Mouse (Mus musculus): ENCODE results near the gene Fads2. TPM values are rescaled to one million over a fixed set of nuclear protein-coding genes. Genes with fewer than 3 reads are reported as not detected.

Gene Fads2
- polyA plus RNA-seq, 1 experiment from 2014 or later = 219 TPM

DNA sequence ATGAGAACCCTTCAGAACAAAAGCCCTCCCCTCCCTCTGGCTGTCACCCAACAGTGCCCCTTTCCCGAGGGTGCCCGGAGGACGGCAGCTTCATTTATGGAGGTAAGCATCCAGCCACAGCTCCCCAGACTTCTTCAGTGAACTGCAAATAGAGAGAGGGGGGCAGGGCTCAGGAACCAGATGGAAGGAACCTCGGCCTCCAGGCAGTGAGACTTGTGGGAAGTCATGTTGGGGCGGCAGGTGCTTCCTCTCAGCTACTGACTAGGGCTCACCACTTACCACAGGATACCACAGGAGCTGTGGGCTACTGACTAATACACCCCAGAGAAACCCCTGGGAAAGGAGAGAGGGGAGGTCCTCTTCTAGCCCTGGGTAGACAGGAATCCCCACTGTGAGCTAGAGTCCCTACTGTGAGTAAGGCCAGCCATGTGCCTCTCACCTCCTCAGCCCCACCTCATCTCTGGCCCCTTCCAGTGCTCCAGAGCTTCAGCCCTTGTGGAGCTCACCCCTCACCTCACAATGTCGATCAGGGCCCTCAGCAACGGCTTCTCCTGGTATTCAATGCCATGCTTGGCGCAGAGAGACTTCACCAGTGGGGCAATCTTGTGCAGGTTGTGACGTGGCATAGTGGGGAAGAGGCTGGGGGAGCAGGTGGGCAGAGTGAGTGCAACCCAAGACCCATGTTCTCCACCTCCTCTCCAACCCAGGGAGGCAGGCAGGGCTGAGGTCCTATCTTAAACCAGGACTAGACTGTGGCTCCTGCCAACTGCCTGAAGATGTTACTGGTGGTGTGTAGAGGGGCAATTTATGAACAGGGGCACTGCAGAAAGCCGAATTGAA lies 37.2 kb downstream of the Fads2 start:
- ChIA-PET CTCF (interaction anchor here (0.9 to 1.1 kb wide), 3 partner anchors 26 to 64 kb away, joined by 4 read pairs; no protein-coding TSS in a partner anchor), POLR2A (interaction anchor here (0.6 to 1.0 kb wide), 2 partner anchors 42 to 135 kb away, joined by 4 read pairs; no protein-coding TSS in a partner anchor)
- DNase-seq (ENCODE audit: low read depth, low spot score) = no peak
- no peaks in the 10 kb centered on the region for H3K27me3 ChIP-seq
- no peak for TF ChIP-seq CTCF (IDR thresholded peaks at IDR 0.05)
- ATAC-seq = peak; percentile 4
- in situ Hi-C loops (cut with MboI; ENCODE audit: low pct_unique_long_range_greater_than_20kb) = no loop called here

GRCm38 (mm10) chr19:10062862-10063261 lies 38.7 kb downstream of the Fads2 start:
- ChIA-PET POLR2A (no interaction called here), CTCF (interaction anchor here (0.7 kb wide), 1 partner anchor 13 kb away, joined by 3 read pairs; no protein-coding TSS in a partner anchor)
- no peak for DNase-seq (ENCODE audit: low read depth, low spot score)
- ATAC-seq = no peak
- no peak for TF ChIP-seq CTCF (IDR thresholded peaks at IDR 0.05)
- in situ Hi-C loops (cut with MboI; ENCODE audit: low pct_unique_long_range_greater_than_20kb) = no loop called here
- H3K27me3 ChIP-seq = no peaks in the 10 kb centered on the region

GRCm38 (mm10) chr19:10062292-10062691 lies 39.3 kb downstream of the Fads2 start:
- ATAC-seq = no peak
- ChIA-PET CTCF (no interaction called here), POLR2A (no interaction called here)
- no peaks in the 10 kb centered on the region for H3K27me3 ChIP-seq
- no peak for DNase-seq (ENCODE audit: low read depth, low spot score)
- TF ChIP-seq CTCF (IDR thresholded peaks at IDR 0.05) = no peak
- in situ Hi-C loops (cut with MboI; ENCODE audit: low pct_unique_long_range_greater_than_20kb) = no loop called here

DNA sequence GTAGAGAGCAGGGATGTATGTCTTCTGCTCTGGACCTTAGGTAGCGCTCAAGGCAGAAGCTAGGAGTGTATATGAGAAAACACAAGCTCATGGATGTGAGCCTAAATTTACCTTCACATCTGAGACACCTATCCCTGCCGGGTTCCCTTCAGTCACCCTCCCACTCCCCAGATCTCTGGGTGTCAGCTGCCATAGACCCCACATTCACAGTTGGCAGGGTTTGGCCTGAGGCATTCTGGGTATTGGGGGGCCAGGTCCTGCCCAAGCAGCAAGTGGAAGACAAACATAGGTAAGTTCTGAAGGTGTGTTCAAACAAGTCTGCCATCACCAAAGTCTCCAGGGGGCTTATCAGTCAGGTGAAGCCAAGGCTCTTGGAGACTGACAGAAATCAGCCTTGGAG lies 39.9 kb downstream of the Fads2 start:
- TF ChIP-seq CTCF (IDR thresholded peaks at IDR 0.05) = no peak
- CTCF ChIA-PET = interaction anchor here (1.0 to 4.1 kb wide), 7 partner anchors 9 to 137 kb away, joined by 3 to 17 read pairs (median 6); partner anchors contain the start of gene Fads3
- ATAC-seq (no peak), DNase-seq (ENCODE audit: low read depth, low spot score) (no peak)
- POLR2A ChIA-PET = no interaction called here
- H3K27me3 ChIP-seq = no peaks in the 10 kb centered on the region
- in situ Hi-C loops (cut with MboI; ENCODE audit: low pct_unique_long_range_greater_than_20kb) = no loop called here

DNA sequence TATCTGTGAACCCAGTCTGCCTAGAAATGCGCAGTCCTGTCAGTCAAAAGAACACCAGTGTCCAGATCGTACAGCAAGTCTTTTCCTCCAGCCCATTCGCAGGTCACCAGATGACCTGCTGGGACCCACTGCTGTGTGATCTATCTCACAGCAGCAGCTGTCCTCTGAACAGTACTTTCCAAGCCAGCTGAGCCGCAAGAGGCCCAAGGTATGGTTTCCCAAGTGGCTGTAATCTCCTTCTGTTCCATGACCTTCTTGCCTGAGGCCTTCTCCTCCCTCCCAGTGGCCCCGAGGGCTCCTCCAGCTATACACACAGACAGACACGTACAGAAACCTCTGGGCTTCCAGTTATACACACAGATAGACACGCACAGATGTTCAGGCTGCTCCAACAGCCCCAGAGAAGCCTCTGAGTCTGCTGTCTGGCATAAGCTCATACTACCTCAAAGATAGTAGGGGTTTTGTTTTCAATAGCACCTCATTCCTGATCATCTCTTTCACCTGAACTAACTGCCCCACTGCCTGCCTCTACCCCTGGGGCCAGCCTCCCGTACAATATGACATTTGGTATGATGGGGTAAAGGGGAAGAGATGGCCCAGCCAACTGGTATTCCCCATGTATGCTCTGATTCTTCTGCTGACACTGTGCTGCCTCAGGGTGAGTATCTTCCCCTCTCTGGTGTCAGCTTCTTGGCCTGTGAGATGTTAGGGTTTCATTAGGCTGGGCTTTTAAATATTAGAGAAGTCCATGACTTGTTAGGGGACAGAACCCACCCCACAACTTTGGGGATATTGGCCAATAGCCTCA lies 40.6 kb downstream of the Fads2 start:
- POLR2A ChIA-PET = no interaction called here
- no peaks in the 10 kb centered on the region for H3K27me3 ChIP-seq
- ATAC-seq = no peak
- no peak for TF ChIP-seq CTCF (IDR thresholded peaks at IDR 0.05)
- no peak for DNase-seq (ENCODE audit: low read depth, low spot score)
- CTCF ChIA-PET = interaction anchor here (0.9 to 4.8 kb wide), 14 partner anchors 8 to 137 kb away, joined by 3 to 28 read pairs (median 6); partner anchors contain the start of gene Fads3
- in situ Hi-C loops (cut with MboI; ENCODE audit: low pct_unique_long_range_greater_than_20kb) = no loop called here

DNA sequence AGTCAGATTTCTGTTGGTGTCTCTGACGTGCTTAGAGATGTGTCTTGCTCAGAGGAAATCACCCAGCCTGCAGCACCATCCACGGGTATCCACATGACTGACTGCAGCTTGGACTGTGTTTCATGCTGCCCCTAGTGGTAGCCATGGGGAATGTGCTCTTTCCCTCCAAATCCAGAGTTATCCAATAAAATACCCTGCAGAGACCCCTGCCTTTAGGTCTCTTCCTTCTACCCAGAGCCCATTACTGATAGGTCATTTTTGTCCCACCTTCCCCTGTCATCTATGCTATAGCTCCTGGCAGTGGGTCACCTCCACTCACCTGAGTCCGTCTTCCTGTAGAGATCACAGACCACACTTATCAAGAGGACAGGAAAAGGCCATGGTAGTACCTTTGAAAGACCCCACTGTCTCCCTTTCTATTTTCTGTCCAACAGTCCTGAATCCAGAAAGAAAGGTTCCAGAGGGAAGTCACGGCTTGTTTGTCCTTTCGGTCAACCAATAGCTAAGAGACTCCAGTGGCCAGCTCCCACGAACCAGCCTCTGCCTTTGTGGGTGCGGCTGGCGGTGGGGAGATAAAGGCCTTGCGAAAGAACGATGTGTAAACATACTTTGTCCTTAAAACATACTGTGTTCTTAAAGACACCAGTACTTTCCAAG lies 41.5 kb downstream of the Fads2 start:
- no peaks in the 10 kb centered on the region for H3K27me3 ChIP-seq
- ChIA-PET POLR2A (interaction anchor here (1.5 to 4.8 kb wide), 2 partner anchors 16 to 137 kb away, joined by 3 to 19 read pairs; no protein-coding TSS in a partner anchor), CTCF (interaction anchor here (0.9 to 4.8 kb wide), 16 partner anchors 9 to 138 kb away, joined by 3 to 28 read pairs (median 5); partner anchors contain the start of gene Fads3)
- TF ChIP-seq CTCF (IDR thresholded peaks at IDR 0.05) = peak; percentile 92
- in situ Hi-C loops (cut with MboI; ENCODE audit: low pct_unique_long_range_greater_than_20kb) = no loop called here
- no peak for DNase-seq (ENCODE audit: low read depth, low spot score)
- no peak for ATAC-seq

DNA sequence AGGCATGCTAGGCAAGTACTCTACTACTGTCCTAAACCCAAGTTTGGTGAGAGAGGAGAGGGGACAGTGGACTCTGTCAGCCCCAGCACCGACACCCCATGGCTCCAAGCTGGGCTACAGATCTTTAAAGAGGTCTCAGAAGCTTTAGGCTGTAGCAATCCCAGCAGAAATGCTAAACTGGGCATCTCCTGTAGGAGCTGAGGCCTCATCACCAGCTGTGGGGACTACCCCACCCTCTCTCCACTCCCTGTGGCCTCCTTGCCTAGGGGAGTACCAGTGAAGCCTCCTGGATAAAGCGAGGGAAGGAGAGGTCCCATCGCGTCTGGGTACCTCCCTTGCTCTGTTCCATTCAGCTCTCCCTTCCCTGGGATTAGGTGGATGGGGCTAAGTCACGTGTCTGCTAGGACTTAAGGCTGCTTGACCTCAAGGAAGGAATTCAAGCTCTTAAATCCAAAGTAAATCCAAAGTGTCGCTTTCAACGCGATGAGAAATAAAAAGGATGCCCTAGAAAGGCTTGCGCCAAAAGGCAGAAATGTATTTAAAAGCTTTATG lies 42.6 kb downstream of the Fads2 start:
- ATAC-seq (no peak), DNase-seq (ENCODE audit: low read depth, low spot score) (no peak)
- POLR2A ChIA-PET = interaction anchor here (0.6 to 4.8 kb wide), 6 partner anchors 15 to 1199 kb away, joined by 3 to 19 read pairs (median 4); no protein-coding TSS in a partner anchor
- CTCF ChIA-PET = interaction anchor here (0.7 to 4.8 kb wide), 14 partner anchors 14 to 139 kb away, joined by 3 to 28 read pairs (median 4); partner anchors contain the start of gene Fads3
- no peaks in the 10 kb centered on the region for H3K27me3 ChIP-seq
- in situ Hi-C loops (cut with MboI; ENCODE audit: low pct_unique_long_range_greater_than_20kb) = no loop called here
- no peak for TF ChIP-seq CTCF (IDR thresholded peaks at IDR 0.05)

- in situ Hi-C loops (cut with MboI; ENCODE audit: low pct_unique_long_range_greater_than_20kb) = no loop called here
- DNase-seq (ENCODE audit: low read depth, low spot score) (no peak), ATAC-seq (no peak)
- ChIA-PET POLR2A (interaction anchor here (1.5 to 4.8 kb wide), 3 partner anchors 15 to 139 kb away, joined by 3 to 19 read pairs (median 4); no protein-coding TSS in a partner anchor), CTCF (interaction anchor here (1.1 to 4.8 kb wide), 8 partner anchors 15 to 137 kb away, joined by 3 to 28 read pairs (median 11); partner anchors contain the start of gene Fads3)
- no peaks in the 10 kb centered on the region for H3K27me3 ChIP-seq
- no peak for TF ChIP-seq CTCF (IDR thresholded peaks at IDR 0.05)
Measured at GRCm38 (mm10) chr19:10058352-10058825, 43.2 kb downstream of the Fads2 start.
